Mouse (Mus musculus): ENCODE data around the gene Rplp1. TPM values are rescaled to one million over a fixed set of nuclear protein-coding genes. Genes with fewer than 3 reads are reported as not detected.

Gene Rplp1
- polyA plus RNA-seq, 1 experiment = 3,562 TPM

DNA sequence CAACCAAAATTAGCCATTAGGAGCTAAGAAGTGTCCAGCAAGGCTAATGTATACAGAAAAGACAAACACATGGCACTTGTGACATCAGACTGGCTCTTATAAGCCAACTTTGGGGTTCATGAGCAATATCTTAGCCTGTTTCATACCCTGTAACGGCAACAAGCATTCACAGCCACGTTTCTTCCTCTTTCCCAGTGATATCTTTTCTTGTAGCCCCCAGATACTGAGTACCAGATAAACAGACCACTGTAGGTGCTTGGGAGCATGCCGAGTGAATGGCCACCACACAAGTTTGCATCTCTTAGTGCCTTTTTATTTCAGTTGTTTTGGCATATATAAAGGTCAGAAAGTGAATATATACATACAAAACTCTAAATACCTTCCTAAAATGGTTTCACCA is 2.6 kb upstream of the Rplp1 start:
- Histone ChIP-seq H3K36me3 (ENCODE audit: control insufficient read depth) (peaks cover 82% of the 10 kb centered on the region), H3K4me3 (replicated peaks) (no peak overlapping the region), H3K9me3 (ENCODE audit: control insufficient read depth, low read length) (no peaks in the 10 kb centered on the region), H3K4me1 (ENCODE audit: control insufficient read depth) (peaks cover 67% of the 10 kb centered on the region), H3K27me3 (ENCODE audit: control insufficient read depth) (no peaks in the 10 kb centered on the region)
- TF ChIP-seq GATA1 (IDR thresholded peaks at IDR 0.05; ENCODE audit: low read length) = no peak
- TF ChIP-seq TAL1 (IDR thresholded peaks at IDR 0.05; ENCODE audit: low read length) = no peak

DNA sequence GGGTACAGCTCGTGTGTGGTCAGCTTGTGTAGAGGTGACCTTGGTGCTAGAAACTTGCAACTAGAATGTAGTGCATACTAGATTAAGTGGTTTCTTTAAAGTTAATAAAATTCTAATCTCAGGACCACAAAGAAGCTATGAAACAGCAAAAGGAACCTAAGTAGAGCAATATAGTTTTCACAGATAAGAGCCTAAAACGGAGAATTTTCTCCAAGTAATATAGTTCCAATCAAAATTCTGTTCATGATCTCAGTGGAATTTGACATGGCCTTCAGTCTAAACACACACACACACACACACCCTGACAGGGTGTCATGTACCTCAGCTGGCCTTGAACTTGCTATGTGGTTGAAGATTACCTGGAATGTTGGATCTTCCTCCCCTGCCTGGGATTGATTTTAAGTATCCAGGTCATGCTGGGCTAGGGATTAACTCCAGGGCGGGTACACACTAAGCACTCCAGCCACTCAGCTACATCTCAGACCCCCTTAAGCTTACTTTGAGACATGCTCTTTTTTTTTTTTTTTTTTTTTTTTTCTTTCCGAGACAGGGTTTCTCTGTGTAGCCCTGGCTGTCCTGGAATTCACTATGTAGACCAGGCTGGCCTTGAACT is 1.2 kb upstream of the Rplp1 start:
- TF ChIP-seq TAL1 (IDR thresholded peaks at IDR 0.05; ENCODE audit: low read length) (no peak), GATA1 (IDR thresholded peaks at IDR 0.05; ENCODE audit: low read length) (no peak)
- peak overlapping the region; percentile 72 for H3K4me3 ChIP-seq (replicated peaks)
- H3K9me3 ChIP-seq (ENCODE audit: control insufficient read depth, low read length) = no peaks in the 10 kb centered on the region
- no peaks in the 10 kb centered on the region for H3K27me3 ChIP-seq (ENCODE audit: control insufficient read depth)
- peaks cover 82% of the 10 kb centered on the region for H3K36me3 ChIP-seq (ENCODE audit: control insufficient read depth)
- H3K4me1 ChIP-seq (ENCODE audit: control insufficient read depth) = peaks cover 68% of the 10 kb centered on the region

DNA sequence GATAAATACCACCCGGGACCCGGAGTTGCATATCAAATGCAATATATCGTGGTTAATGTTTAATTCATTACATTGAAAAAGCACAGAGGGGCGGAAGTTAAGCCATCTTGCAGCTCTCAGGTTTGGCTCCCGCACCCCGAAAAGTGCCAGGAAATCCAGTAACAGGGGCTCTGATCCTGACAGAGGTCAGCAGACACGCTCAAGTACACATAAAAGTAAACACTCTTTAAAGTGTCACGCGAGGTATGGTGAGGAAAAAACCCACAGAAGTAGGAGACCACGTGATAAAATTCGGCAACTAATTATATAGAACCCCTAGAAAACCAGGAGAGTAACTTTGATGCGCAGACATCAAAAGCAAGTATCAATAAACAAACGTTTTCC is 567 bp upstream of the Rplp1 start:
- TF ChIP-seq GATA1 (IDR thresholded peaks at IDR 0.05; ENCODE audit: low read length) (no peak), TAL1 (IDR thresholded peaks at IDR 0.05; ENCODE audit: low read length) (no peak)
- Histone ChIP-seq H3K27me3 (ENCODE audit: control insufficient read depth) (no peaks in the 10 kb centered on the region), H3K4me1 (ENCODE audit: control insufficient read depth) (peaks cover 64% of the 10 kb centered on the region), H3K4me3 (replicated peaks) (peak overlapping the region; percentile 72), H3K36me3 (ENCODE audit: control insufficient read depth) (peaks cover 79% of the 10 kb centered on the region), H3K9me3 (ENCODE audit: control insufficient read depth, low read length) (no peaks in the 10 kb centered on the region)

- Histone ChIP-seq H3K4me1 (ENCODE audit: control insufficient read depth) (peaks cover 70% of the 10 kb centered on the region), H3K27me3 (ENCODE audit: control insufficient read depth) (no peaks in the 10 kb centered on the region), H3K4me3 (replicated peaks) (no peak overlapping the region), H3K9me3 (ENCODE audit: control insufficient read depth, low read length) (no peaks in the 10 kb centered on the region), H3K36me3 (ENCODE audit: control insufficient read depth) (peaks cover 53% of the 10 kb centered on the region)
- no peak for TF ChIP-seq GATA1 (IDR thresholded peaks at IDR 0.05; ENCODE audit: low read length)
- TF ChIP-seq TAL1 (IDR thresholded peaks at IDR 0.05; ENCODE audit: low read length) = no peak
Observed at GRCm38 (mm10) chr9:61911300-61912128, 2.8 kb downstream of the Rplp1 start.

DNA sequence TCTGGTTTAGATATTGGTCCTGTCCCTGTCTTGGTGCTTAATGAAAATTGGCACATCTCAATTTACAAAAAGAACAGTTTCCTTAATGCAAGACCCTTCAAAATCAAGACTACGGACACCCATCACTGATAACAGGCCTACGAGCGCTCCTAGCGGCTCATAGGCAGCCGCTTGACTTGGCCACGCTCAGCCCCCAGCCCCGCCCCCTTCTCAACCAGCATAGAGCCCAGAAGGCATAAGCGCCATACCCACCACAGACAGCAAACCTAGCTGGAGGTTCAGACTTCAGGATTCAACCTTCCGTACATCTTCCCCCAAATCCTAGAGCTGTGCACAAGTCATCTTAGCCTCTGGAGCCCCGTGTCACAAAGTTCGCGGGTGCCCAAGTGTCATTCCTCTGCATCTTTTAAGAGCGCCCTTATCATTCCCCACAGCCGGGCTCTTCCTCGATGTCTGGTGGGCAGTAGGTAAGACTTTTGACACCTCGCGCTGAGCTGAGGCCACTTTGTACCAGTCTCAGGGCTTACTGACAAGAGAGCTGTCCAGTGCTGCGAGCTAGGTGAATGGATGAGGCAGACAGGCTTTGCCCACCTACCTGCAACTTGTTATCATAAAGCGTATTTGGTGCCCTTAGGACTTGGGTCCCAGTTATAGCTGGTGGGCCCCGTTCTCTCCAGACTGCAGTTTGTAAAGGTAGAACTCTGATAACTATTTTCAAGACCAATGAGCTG is 3.7 kb downstream of the Rplp1 start:
- Histone ChIP-seq H3K4me1 (ENCODE audit: control insufficient read depth) (peaks cover 63% of the 10 kb centered on the region), H3K4me3 (replicated peaks) (no peak overlapping the region), H3K36me3 (ENCODE audit: control insufficient read depth) (peaks cover 46% of the 10 kb centered on the region), H3K9me3 (ENCODE audit: control insufficient read depth, low read length) (no peaks in the 10 kb centered on the region), H3K27me3 (ENCODE audit: control insufficient read depth) (no peaks in the 10 kb centered on the region)
- TF ChIP-seq GATA1 (IDR thresholded peaks at IDR 0.05; ENCODE audit: low read length) (no peak), TAL1 (IDR thresholded peaks at IDR 0.05; ENCODE audit: low read length) (no peak)

- peaks cover 57% of the 10 kb centered on the region for H3K4me1 ChIP-seq (ENCODE audit: control insufficient read depth)
- H3K36me3 ChIP-seq (ENCODE audit: control insufficient read depth) = peaks cover 44% of the 10 kb centered on the region
- H3K4me3 ChIP-seq (replicated peaks) = no peak overlapping the region
- no peak for TF ChIP-seq TAL1 (IDR thresholded peaks at IDR 0.05; ENCODE audit: low read length)
- TF ChIP-seq GATA1 (IDR thresholded peaks at IDR 0.05; ENCODE audit: low read length) = no peak
- no peaks in the 10 kb centered on the region for H3K9me3 ChIP-seq (ENCODE audit: control insufficient read depth, low read length)
- H3K27me3 ChIP-seq (ENCODE audit: control insufficient read depth) = no peaks in the 10 kb centered on the region
Observed at GRCm38 (mm10) chr9:61909633-61910032, 4.7 kb downstream of the Rplp1 start.

DNA sequence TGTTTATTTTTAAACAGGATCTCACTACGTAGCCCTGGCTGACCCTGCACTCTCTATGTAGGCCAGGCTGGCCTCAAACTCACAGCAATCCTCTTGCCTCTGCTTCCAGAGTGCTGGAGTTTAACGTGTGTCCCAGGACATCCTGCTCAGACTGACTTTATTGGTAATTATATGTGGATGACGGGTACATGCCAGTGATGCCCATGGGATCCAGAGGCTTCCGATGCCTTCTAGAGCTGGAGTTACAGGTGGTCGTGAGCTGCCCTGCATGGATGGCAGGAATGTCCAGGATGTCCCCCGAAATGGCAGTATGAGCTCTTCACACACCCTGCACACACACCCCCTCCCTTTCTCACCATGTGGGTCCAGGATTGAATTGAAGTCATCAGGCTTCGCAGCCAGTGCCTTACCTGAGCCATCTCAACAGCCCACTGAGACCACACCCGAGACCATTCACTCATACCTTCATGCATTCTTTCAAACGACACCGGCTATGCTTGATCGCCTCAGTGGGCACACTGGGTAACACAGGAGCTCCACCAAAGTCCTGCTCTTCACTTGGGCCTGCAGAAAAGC is 5.4 kb downstream of the Rplp1 start:
- TF ChIP-seq GATA1 (IDR thresholded peaks at IDR 0.05; ENCODE audit: low read length) = no peak
- no peak for TF ChIP-seq TAL1 (IDR thresholded peaks at IDR 0.05; ENCODE audit: low read length)
- H3K4me3 ChIP-seq (replicated peaks) = no peak overlapping the region
- H3K27me3 ChIP-seq (ENCODE audit: control insufficient read depth) = no peaks in the 10 kb centered on the region
- no peaks in the 10 kb centered on the region for H3K9me3 ChIP-seq (ENCODE audit: control insufficient read depth, low read length)
- H3K4me1 ChIP-seq (ENCODE audit: control insufficient read depth) = peaks cover 53% of the 10 kb centered on the region
- peaks cover 44% of the 10 kb centered on the region for H3K36me3 ChIP-seq (ENCODE audit: control insufficient read depth)

- TF ChIP-seq GATA1 (IDR thresholded peaks at IDR 0.05; ENCODE audit: low read length) (no peak), TAL1 (IDR thresholded peaks at IDR 0.05; ENCODE audit: low read length) (no peak)
- Histone ChIP-seq H3K36me3 (ENCODE audit: control insufficient read depth) (peaks cover 39% of the 10 kb centered on the region), H3K9me3 (ENCODE audit: control insufficient read depth, low read length) (no peaks in the 10 kb centered on the region)
Observed at GRCm38 (mm10) chr9:61908341-61908740, 6.0 kb downstream of the Rplp1 start.

More at GRCm38 (mm10) chr9:61908341-61908740, 6.0 kb downstream of the Rplp1 start:
- H3K4me3 ChIP-seq (replicated peaks) = no peak overlapping the region
- peaks cover 47% of the 10 kb centered on the region for H3K4me1 ChIP-seq (ENCODE audit: control insufficient read depth)
- H3K27me3 ChIP-seq (ENCODE audit: control insufficient read depth) = no peaks in the 10 kb centered on the region
